Mouse (Mus musculus): ENCODE data around the gene Olfr427.
"Not testable (repeated sequence)": the region's sequence is repeated elsewhere in the genome, so short reads cannot be mapped to it uniquely, and the experiment has no call there.

Olfr427 gene

GRCm38 (mm10) chr1:174096591-174096990 is at the start of gene Olfr427:
TSS of gene Olfr427 (plus strand) at chr1:174096891.
- no peak for DNase-seq (ENCODE audit: low read depth)

- not testable (repeated sequence) for DNase-seq (ENCODE audit: low read depth)
Observed at GRCm38 (mm10) chr1:174048227-174048626, 48.5 kb upstream of the Olfr427 start.

GRCm38 (mm10) chr1:174048893-174049292 is 47.8 kb upstream of the Olfr427 start, which contains the start of gene Olfr432:
TSS of gene Olfr432 (plus strand) at chr1:174049205.
- DNase-seq (ENCODE audit: low read depth) = no peak

- DNase-seq (ENCODE audit: low read depth) = not testable (repeated sequence)
Observed at GRCm38 (mm10) chr1:174049357-174049756, 47.3 kb upstream of the Olfr427 start.

GRCm38 (mm10) chr1:174050532-174050931 is 46.2 kb upstream of the Olfr427 start:
- no peak for DNase-seq (ENCODE audit: low read depth)

- no peak for DNase-seq (ENCODE audit: low read depth)
Observed at GRCm38 (mm10) chr1:174051515-174051914, 45.2 kb upstream of the Olfr427 start.

GRCm38 (mm10) chr1:174051931-174052536 is 44.7 kb upstream of the Olfr427 start:
- no peak for DNase-seq (ENCODE audit: low read depth)

GRCm38 (mm10) chr1:174052981-174053380 is 43.7 kb upstream of the Olfr427 start:
- peak; percentile 65 for DNase-seq (ENCODE audit: low read depth)

- no peak for DNase-seq (ENCODE audit: low read depth)
Observed at GRCm38 (mm10) chr1:174055248-174055647, 41.4 kb upstream of the Olfr427 start.

- DNase-seq (ENCODE audit: low read depth) = no peak
Observed at GRCm38 (mm10) chr1:174066305-174066704, 30.4 kb upstream of the Olfr427 start, which contains the start of gene Olfr430. TSS of gene Olfr430 (plus strand) at chr1:174066605.

GRCm38 (mm10) chr1:174084031-174084430 is 12.7 kb upstream of the Olfr427 start, which contains the start of gene Olfr429:
TSS of gene Olfr429 (plus strand) at chr1:174084331.
- no peak for DNase-seq (ENCODE audit: low read depth)

- peak; percentile 3 for DNase-seq (ENCODE audit: low read depth)
Observed at GRCm38 (mm10) chr1:174103735-174104134, 7.0 kb downstream of the Olfr427 start.

GRCm38 (mm10) chr1:174121062-174121461 is 24.4 kb downstream of the Olfr427 start, which contains the start of gene Olfr231:
TSS of gene Olfr231 (minus strand) at chr1:174121162.
- no peak for DNase-seq (ENCODE audit: low read depth)

- no peak for DNase-seq (ENCODE audit: low read depth)
Observed at GRCm38 (mm10) chr1:174131217-174131616, 34.5 kb downstream of the Olfr427 start, which contains the start of gene Olfr424. TSS of gene Olfr424 (plus strand) at chr1:174131517.

GRCm38 (mm10) chr1:174131999-174132398 is 35.3 kb downstream of the Olfr427 start:
- no peak for DNase-seq (ENCODE audit: low read depth)

- DNase-seq (ENCODE audit: low read depth) = no peak
Observed at GRCm38 (mm10) chr1:174141384-174141783, 44.7 kb downstream of the Olfr427 start.

- DNase-seq (ENCODE audit: low read depth) = no peak
Observed at GRCm38 (mm10) chr1:174146696-174147095, 50.0 kb downstream of the Olfr427 start.

- no peak for DNase-seq (ENCODE audit: low read depth)
Observed at GRCm38 (mm10) chr1:174149289-174149688, 52.6 kb downstream of the Olfr427 start.
